Mouse (Mus musculus) hindbrain, embryonic 12.5 days (tissue): ENCODE results near the gene Abraxas2. TPM values are rescaled to one million over a fixed set of nuclear protein-coding genes. Genes with fewer than 3 reads are reported as not detected.

Experiments used
- ATAC-seq: fragments of 200-750 bp; cut with Nextera tagmentation; 2 replicates; pipeline ENCODE4 v1.8.0; 2017; ENCODE audit warnings: moderate TSS enrichment; ENCODE audit not compliant: low FRiP score
- H3K27ac ChIP-seq: fragments of 300-500 bp; sonication (generic); 2 replicates; pipeline ENCODE4 v1.5.1; 2016; ENCODE audit warnings: mild to moderate bottlenecking
- H3K27me3 ChIP-seq: fragments of 300-500 bp; sonication (generic); 2 replicates; pipeline ENCODE4 v1.6.1; 2016; ENCODE audit warnings: mild to moderate bottlenecking
- H3K36me3 ChIP-seq: fragments of 300-500 bp; sonication (generic); 2 replicates; pipeline ENCODE4 v1.6.1; 2016; ENCODE audit warnings: mild to moderate bottlenecking
- H3K4me1 ChIP-seq: fragments of 300-500 bp; sonication (generic); 2 replicates; pipeline ENCODE4 v1.6.1; 2016
- H3K4me2 ChIP-seq: fragments of 300-500 bp; sonication (generic); replicated peaks from 2 replicates; pipeline ENCODE4 v1.6.1; 2016; ENCODE audit warnings: mild to moderate bottlenecking
- H3K4me3 ChIP-seq: fragments of 300-500 bp; sonication (generic); 2 replicates; pipeline ENCODE4 v1.5.1; 2016; ENCODE audit warnings: mild to moderate bottlenecking
- H3K9ac ChIP-seq: fragments of 300-500 bp; sonication (generic); 2 replicates; pipeline ENCODE4 v1.6.1; 2016; ENCODE audit warnings: mild to moderate bottlenecking, moderate library complexity
- H3K9me3 ChIP-seq: fragments of 300-500 bp; sonication (generic); replicated peaks from 2 replicates; pipeline ENCODE4 v1.6.1; 2016; ENCODE audit warnings: mild to moderate bottlenecking
- WGBS: fragments of 180-500 bp; shearing (Covaris S2); methylation state at CpG from one replicate; pipeline ENCODE4 v1.1.7; 2016; 5-methylcytosine and 5-hydroxymethylcytosine counted together
- polyA plus RNA-seq: library from polyadenylated mRNA; unstranded; fragments of >200 nt; fragmentation: Nextera tagmentation; extraction: Ambion mirVana; gene quantifications from 2 replicates; pipeline ENCODE4 v1.2.1, GENCODE M21; 2016

The Abraxas2 gene
- polyA plus RNA-seq, 1 experiment from 2014 or later, result 36.2 TPM

DNA sequence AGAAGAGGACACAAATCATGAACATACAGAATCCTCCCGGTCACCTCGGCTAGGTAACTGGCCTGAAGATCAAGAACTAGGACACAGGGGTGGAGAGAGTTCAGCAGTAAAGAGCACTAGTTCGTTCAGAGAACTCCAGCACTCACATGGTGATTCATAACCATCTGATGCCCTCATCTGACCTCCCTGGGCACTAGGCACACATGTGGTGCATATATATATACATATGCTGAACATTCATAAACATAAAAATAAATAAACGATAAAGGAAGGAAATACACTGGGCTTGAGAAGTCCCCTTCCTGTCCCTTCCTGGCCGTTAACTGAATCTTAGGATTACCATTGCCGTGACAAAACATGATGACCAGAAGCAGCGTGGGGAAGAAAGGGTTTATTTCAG is 33.8 kb downstream of the Abraxas2 start:
- Histone ChIP-seq H3K27ac (no peak overlapping the region), H3K4me3 (no peak overlapping the region), H3K9me3 (no peaks in the 10 kb centered on the region), H3K9ac (no peak overlapping the region), H3K27me3 (no peaks in the 10 kb centered on the region), H3K36me3 (no peaks in the 10 kb centered on the region), H3K4me2 (no peak overlapping the region), H3K4me1 (no peaks in the 10 kb centered on the region)
- ATAC-seq, result no peak
- WGBS, result 82% methylated on average over 7 of the region's 7 CpGs

DNA sequence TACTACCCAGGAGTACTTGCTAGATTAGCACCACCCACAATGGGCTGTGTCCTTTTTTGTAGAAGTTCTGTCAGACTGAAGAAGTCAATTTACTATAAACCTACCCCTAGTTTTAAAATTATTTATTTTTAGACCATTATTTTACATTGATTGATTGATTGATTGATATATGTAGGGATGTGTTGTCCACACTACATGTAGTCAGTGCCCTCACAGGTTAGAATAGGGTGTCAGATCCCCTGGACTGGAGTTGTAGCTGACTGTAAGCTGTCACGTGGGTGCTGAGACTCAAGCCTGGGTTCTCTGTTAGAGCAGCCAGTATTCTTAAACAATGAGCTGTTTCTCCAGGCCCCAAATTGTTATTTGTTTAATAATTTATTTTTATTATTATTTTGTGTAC is 34.3 kb downstream of the Abraxas2 start:
- WGBS, result 78% methylated on average over 1 of the region's 1 CpGs
- Histone ChIP-seq H3K9ac (no peak overlapping the region), H3K9me3 (no peaks in the 10 kb centered on the region), H3K4me2 (no peak overlapping the region), H3K27me3 (no peaks in the 10 kb centered on the region), H3K4me1 (no peaks in the 10 kb centered on the region), H3K27ac (no peak overlapping the region), H3K4me3 (no peak overlapping the region), H3K36me3 (no peaks in the 10 kb centered on the region)
- ATAC-seq, result no peak

DNA sequence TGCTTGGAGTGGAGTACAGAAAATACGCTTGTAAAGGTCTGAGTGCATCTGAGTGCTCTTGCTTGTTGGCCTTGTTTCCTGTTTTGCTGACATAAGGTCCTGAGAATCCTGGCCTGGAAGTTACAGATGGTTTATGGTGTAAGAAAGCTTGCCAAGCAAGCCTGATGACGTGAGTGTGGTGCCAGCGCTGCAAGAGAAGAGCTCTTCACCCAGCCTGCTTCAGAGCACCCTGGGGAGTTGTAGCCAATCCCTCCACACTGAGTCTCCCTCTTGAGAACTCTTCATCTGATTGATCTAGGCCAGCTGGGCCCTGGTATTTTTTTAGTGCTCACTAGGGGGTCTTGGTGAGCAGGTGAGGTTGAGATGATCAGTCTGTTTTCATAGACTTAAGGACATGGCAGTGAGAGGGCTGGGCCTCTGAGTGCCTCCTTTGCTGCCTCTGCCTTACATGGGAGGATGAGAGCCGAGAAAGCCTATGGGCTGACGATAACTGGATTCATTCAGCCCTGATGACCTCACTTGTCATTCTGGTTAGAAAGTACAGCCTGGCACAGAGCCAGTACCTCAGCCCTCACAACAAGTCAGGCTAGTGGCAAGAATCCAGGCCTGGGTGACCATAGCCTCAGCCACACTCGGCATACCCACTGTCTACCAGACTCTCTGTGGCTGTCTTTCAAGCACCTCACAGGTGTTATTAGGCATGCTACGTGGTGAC is 36.0 kb downstream of the Abraxas2 start:
- WGBS, result 79% methylated on average over 7 of the region's 7 CpGs
- Histone ChIP-seq H3K36me3 (no peaks in the 10 kb centered on the region), H3K27ac (no peak overlapping the region), H3K9me3 (no peaks in the 10 kb centered on the region), H3K9ac (no peak overlapping the region), H3K4me3 (no peak overlapping the region), H3K27me3 (no peaks in the 10 kb centered on the region), H3K4me2 (no peak overlapping the region), H3K4me1 (no peaks in the 10 kb centered on the region)
- ATAC-seq, result no peak

DNA sequence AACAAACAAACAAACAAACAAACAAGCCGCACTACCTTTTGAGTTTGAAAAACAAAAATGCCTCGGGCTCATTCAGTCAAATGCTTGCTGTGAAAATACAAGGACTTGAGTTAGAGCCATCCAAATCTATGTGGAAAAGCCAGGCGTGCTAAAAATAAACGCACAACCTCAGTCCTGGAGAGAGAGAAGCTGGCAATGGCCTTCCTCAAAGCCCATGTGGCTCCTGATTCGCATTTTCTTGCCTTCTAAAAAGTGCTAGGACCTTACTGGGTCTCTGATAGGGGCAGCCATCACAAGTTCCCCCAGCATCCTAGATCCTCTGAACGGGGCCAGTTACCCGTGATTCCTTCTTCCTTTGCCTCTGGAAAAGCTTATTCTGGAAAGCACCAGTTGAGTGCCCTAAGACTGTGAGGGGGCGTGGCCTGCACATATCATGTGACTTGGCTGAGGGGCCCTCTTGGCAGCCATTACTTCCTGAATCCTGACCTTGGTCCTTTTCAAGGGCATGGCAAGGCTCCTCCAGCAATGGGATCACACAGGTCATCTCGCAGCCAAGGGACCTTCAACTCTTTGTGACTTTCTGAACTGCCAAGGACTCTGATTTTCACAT is 37.3 kb downstream of the Abraxas2 start:
- H3K36me3 ChIP-seq, result no peaks in the 10 kb centered on the region
- H3K9ac ChIP-seq, result no peak overlapping the region
- no peak overlapping the region for H3K27ac ChIP-seq
- H3K9me3 ChIP-seq, result no peaks in the 10 kb centered on the region
- WGBS, result 92% methylated on average over 9 of the region's 9 CpGs
- H3K4me2 ChIP-seq, result no peak overlapping the region
- no peak overlapping the region for H3K4me3 ChIP-seq
- H3K4me1 ChIP-seq, result no peaks in the 10 kb centered on the region
- ATAC-seq, result no peak
- no peaks in the 10 kb centered on the region for H3K27me3 ChIP-seq

DNA sequence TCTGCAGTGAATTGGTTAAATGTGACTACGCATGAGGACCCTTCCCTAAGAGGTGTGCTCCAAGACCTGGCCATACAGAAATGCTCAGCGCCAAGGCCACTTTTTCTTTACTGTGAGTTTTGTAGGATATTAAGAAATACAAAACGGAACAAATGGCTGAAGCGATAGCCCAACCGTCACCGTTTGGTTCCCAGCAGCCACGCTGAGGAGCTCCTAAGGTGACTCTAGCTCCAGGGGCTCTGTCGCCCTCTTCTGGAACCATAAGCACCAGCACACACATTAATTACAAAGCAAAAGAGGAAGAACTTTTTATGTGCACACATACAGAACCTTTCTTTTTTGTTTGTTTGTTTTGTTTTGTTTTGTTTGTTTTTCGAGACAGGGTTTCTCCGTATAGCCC is 38.2 kb downstream of the Abraxas2 start:
- Histone ChIP-seq H3K9ac (no peak overlapping the region), H3K4me1 (no peaks in the 10 kb centered on the region), H3K27me3 (no peaks in the 10 kb centered on the region), H3K36me3 (no peaks in the 10 kb centered on the region), H3K9me3 (no peaks in the 10 kb centered on the region), H3K4me2 (no peak overlapping the region), H3K27ac (no peak overlapping the region), H3K4me3 (no peak overlapping the region)
- WGBS, result 81% methylated on average over 10 of the region's 10 CpGs
- ATAC-seq, result no peak

DNA sequence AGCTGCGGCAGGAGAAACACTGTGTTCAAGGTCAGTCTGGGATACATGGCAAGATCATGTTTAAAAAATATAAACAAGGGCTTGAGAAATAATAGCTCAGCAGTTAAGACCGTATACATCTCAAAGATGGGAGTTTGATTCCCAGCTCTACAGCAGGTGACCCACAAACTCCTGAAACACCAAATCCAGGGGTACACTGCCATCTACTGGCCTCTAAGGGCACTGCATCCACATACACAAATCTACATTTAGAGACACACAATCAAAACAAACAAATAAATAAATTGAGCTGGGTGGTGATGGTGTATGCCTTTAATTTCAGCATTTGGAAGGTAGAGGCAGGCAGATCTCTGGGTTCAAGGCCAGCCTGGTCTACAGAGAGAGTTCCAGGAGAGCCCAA is 39.2 kb downstream of the Abraxas2 start:
- no peak overlapping the region for H3K9ac ChIP-seq
- ATAC-seq, result no peak
- no peak overlapping the region for H3K4me2 ChIP-seq
- 90% methylated on average over 2 of the region's 2 CpGs for WGBS
- no peaks in the 10 kb centered on the region for H3K4me1 ChIP-seq
- H3K9me3 ChIP-seq, result no peaks in the 10 kb centered on the region
- H3K4me3 ChIP-seq, result no peak overlapping the region
- H3K36me3 ChIP-seq, result no peaks in the 10 kb centered on the region
- H3K27ac ChIP-seq, result no peak overlapping the region
- no peaks in the 10 kb centered on the region for H3K27me3 ChIP-seq

DNA sequence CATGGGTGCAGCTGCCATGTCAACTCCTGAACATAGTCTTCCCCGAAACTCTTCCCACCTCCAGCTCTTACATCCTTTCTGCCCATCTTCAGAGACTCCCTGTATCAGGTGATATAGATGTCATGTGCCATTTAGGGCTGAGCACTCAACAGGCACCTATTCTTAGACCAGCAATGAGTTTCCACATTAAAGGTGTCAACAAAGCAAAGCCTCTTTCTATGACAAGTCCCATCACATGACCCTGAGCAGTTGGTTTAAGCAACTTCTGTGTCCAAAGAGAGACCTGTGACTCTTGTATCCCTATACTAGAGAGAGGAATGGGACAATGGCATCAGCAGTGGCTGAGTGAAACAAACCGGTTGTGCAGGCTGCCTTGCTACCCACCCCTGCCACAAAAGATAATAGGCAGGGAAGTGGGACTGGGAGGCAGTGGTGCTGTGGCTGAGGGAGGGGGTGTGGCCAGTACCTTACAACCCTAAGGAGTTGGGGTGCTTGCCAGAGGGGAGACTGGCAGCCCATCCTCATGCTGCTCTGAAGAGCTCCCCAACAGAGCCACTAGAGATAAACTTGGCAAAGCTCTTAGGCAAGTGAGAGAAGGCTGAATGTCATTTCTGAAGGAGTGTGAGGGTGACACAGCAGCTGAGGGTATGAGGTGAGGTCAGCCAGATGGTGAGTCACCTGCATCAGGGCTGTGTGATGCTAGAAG is 42.0 kb downstream of the Abraxas2 start:
- no peak overlapping the region for H3K4me3 ChIP-seq
- 59% methylated on average over 2 of the region's 2 CpGs for WGBS
- H3K27ac ChIP-seq, result no peak overlapping the region
- no peak for ATAC-seq
- H3K36me3 ChIP-seq, result no peaks in the 10 kb centered on the region
- no peak overlapping the region for H3K9ac ChIP-seq
- no peaks in the 10 kb centered on the region for H3K4me1 ChIP-seq
- no peak overlapping the region for H3K4me2 ChIP-seq
- H3K27me3 ChIP-seq, result no peaks in the 10 kb centered on the region
- no peaks in the 10 kb centered on the region for H3K9me3 ChIP-seq

DNA sequence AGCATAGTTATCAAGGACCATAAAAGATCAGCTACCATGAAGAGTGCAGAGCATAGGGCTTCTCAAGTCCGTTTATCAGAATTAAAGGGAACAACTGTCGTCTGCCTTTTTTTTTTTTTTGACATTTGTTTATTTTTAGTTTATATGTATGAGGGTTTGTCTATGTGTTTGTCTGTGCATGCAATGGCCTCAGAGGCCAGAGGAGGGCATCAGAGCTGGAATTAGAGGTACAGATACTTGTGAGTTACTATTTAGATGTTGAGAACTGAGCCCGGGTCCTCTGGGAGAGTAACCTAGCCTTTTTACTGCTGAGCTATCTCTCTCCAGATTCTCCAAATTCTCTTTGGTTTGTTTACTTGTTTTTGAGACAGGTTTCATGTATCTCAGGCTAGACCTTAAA is 44.8 kb downstream of the Abraxas2 start:
- Histone ChIP-seq H3K27ac (no peak overlapping the region), H3K4me1 (no peaks in the 10 kb centered on the region), H3K27me3 (no peaks in the 10 kb centered on the region), H3K4me3 (no peak overlapping the region), H3K9me3 (0 out of 2 replicates have a peak, but pooled peaks cover 10% of the 10 kb centered on the region), H3K36me3 (no peaks in the 10 kb centered on the region), H3K4me2 (no peak overlapping the region), H3K9ac (no peak overlapping the region)
- ATAC-seq, result no peak
- WGBS, result 81% methylated on average over 3 of the region's 3 CpGs

DNA sequence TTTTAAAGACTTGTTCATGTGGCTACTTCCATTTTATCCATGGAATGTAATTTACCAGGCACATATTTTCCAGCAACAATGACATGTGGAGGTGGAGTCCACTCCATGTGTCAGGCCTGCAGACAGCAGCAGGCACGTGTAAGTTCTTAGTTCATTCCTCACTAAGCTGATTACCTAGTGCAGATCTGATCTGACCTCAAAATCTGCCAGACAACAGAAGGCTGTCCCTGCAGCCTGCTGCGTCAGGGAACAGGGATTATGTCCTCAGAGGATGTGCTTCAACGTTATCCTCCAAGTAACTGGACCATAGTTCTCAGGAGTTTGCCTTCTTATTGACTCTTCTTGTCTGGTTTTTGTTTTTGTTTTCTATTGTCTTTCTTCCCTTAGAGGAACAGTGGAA is 62.9 kb downstream of the Abraxas2 start:
- H3K27ac ChIP-seq, result no peak overlapping the region
- H3K9ac ChIP-seq, result no peak overlapping the region
- H3K36me3 ChIP-seq, result no peaks in the 10 kb centered on the region
- no peak overlapping the region for H3K4me2 ChIP-seq
- 67% methylated on average over 3 of the region's 3 CpGs for WGBS
- no peak overlapping the region for H3K4me3 ChIP-seq
- ATAC-seq, result no peak
- H3K9me3 ChIP-seq, result no peaks in the 10 kb centered on the region; the same call in 1 of the 2 replicates
- H3K27me3 ChIP-seq, result no peaks in the 10 kb centered on the region
- H3K4me1 ChIP-seq, result no peaks in the 10 kb centered on the region

DNA sequence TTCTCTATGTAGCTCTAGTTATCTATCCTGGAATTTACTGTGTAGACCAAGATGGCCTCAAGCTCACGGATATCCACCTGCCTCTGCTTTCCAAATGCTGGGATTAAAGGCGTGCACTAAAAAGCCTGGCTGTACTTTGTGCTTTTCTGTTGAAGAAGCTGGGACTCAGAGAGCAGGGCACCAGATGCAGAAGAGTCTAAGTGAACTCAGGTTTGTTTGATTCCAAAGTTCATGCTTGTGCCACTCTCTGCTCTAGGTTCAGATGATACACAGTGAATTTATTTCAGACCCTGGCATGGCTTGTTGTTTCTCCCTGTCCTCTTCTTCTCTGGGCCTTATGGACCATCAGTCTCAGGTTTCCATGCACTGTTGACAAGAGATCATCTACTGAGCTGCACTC is 66.2 kb downstream of the Abraxas2 start:
- 75% methylated on average over 2 of the region's 2 CpGs for WGBS
- Histone ChIP-seq H3K4me2 (no peak overlapping the region), H3K27ac (no peak overlapping the region), H3K27me3 (no peaks in the 10 kb centered on the region), H3K36me3 (no peaks in the 10 kb centered on the region), H3K9me3 (no peaks in the 10 kb centered on the region), H3K9ac (no peak overlapping the region), H3K4me1 (peaks cover 2% of the 10 kb centered on the region), H3K4me3 (no peak overlapping the region)
- no peak for ATAC-seq

DNA sequence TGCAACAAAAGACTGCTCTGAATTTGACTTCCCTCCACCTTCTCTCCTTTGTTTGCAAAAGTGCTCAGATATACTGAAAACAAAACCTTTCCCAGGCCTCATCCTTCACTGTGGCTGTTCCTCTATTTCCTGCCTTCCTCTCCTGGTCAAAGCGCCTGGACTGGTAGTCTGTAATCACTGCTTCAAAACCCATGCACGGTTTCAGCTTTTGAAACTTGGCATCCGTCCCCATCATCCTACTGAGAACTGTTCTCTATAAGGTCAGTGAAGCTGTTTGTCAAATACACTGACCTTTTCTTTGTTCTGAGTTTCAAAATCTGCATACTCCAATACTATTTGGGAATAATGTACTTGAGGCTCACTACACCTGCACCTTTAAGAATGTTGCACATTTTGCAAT is 68.2 kb downstream of the Abraxas2 start:
- no peak overlapping the region for H3K4me2 ChIP-seq
- H3K4me1 ChIP-seq, result peaks cover 4% of the 10 kb centered on the region
- H3K9ac ChIP-seq, result no peak overlapping the region
- H3K27me3 ChIP-seq, result no peaks in the 10 kb centered on the region
- H3K27ac ChIP-seq, result no peak overlapping the region
- no peaks in the 10 kb centered on the region for H3K9me3 ChIP-seq
- H3K36me3 ChIP-seq, result no peaks in the 10 kb centered on the region
- no peak for ATAC-seq
- WGBS, result 62% methylated on average over 3 of the region's 3 CpGs
- no peak overlapping the region for H3K4me3 ChIP-seq

DNA sequence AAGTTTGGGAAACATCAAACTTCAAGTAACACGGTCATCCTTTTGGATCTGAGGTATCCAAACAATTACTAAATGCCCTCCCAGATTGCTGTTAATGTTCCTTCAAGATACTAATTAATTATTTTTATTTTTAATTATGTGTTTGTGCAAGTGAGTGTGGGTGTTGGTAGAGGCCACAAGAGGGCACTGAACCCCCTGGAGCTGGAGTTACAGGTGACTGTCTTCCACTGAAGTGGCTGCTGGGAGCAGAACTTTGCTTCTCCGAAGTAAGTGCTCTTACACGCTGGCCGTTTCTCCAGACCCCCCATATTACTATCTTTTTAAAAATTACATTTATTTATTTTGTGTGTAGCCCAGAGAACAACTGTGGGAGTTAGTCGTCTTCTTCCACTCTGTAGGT is 71.0 kb downstream of the Abraxas2 start:
- Histone ChIP-seq H3K27ac (no peak overlapping the region), H3K36me3 (no peaks in the 10 kb centered on the region), H3K9ac (peak overlapping the region; percentile 91), H3K4me2 (peak overlapping the region; percentile 72), H3K27me3 (no peaks in the 10 kb centered on the region), H3K4me1 (peaks cover 12% of the 10 kb centered on the region), H3K9me3 (no peaks in the 10 kb centered on the region), H3K4me3 (peak overlapping the region; percentile 83)
- 92% methylated on average over 5 of the region's 5 CpGs for WGBS
- ATAC-seq, result no peak
